In the genomic region with DNA sequence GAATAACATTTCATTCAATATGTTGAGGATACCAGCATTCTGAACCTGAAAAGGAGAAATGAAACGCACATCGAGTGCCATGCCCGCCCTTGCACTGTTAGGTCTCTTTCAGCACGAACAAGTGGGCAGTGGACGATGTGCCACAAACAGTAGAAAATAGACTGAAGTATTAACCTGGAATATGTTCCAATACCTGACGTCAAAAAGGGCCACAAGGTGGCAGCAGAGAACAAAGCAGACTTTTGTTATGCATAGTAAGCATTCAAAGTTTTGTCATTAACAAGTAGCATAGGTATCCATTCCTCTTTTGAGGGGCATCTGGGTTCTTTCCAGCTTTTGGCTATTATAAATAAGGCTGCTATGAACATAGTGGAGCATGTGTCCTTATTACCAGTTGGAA, we compare ENCODE assay signal across 9 mouse cellular contexts.
A peak's percentile ranks its signal among the peaks of the same experiment; 100 is the strongest.
DNase-seq lines count a peak whose midpoint lies in the region; ATAC-seq lines count a peak whose summit lies in the region.
"Had no signal": no experiment of that assay in that cellular context is flagged by ENCODE, and none has a peak within 500 bp of the region (broad histone marks: within the 10 kb centered on the region; RNA-seq: fewer than 3 reads in every experiment).

No protein-coding gene starts in this region.

- H3K4me3 ChIP-seq in heart, embryonic 11.5 days (ENCODE audit: low read depth, low read length), result no peak overlapping the region
- H3K4me3 ChIP-seq: hindbrain, embryonic 15.5 days had no signal

- H3K4me2 ChIP-seq in heart, embryonic 11.5 days, result no peak overlapping the region
- H3K4me2 ChIP-seq: hindbrain, embryonic 15.5 days had no signal

- H3K27me3 ChIP-seq in heart, embryonic 11.5 days (ENCODE audit: control insufficient read depth, insufficient read depth, low read length), result no peaks in the 10 kb centered on the region
- H3K27me3 ChIP-seq: hindbrain, embryonic 15.5 days had no signal

- H3K27ac ChIP-seq in heart, embryonic 11.5 days (ENCODE audit: low read depth, low read length), result no peak overlapping the region
- H3K27ac ChIP-seq: hindbrain, embryonic 15.5 days had no signal

- no peaks in the 10 kb centered on the region for H3K4me1 ChIP-seq in heart, embryonic 11.5 days (ENCODE audit: control insufficient read depth, insufficient read depth, low read length)
- H3K4me1 ChIP-seq: hindbrain, embryonic 15.5 days had no signal

- no peaks in the 10 kb centered on the region for H3K9me3 ChIP-seq in heart, embryonic 11.5 days (replicated peaks; ENCODE audit: control insufficient read depth, low read length)
- H3K9me3 ChIP-seq: hindbrain, embryonic 15.5 days had no signal

- H3K9ac ChIP-seq in heart, embryonic 11.5 days (ENCODE audit: low read depth, low read length), result no peak overlapping the region
- H3K9ac ChIP-seq: hindbrain, embryonic 15.5 days had no signal

- H3K36me3 ChIP-seq in heart, embryonic 11.5 days (ENCODE audit: control insufficient read depth, insufficient read depth, low read length), result no peaks in the 10 kb centered on the region
- H3K36me3 ChIP-seq: hindbrain, embryonic 15.5 days had no signal

- no peak for ATAC-seq in heart, embryonic 11.5 days (replicated peaks; ENCODE audit: insufficient number of reproducible peaks, low FRiP score, low TSS enrichment)
- peak; percentile 63; the same call in 1 of the 2 replicates for ATAC-seq in megakaryocyte-erythroid progenitor cell, adult 5-6 weeks (replicated peaks; ENCODE audit: low FRiP score, low TSS enrichment, poor library complexity, severe bottlenecking)

- WGBS in heart, embryonic 11.5 days (ENCODE audit: insufficient replicate concordance), result 51% methylated on average over 6 of the region's 6 CpGs

- DNase-seq in heart, adult 18-20 months, result peak; percentile 18 to 78
- DNase-seq in ES-CJ7 (ENCODE audit: low read depth, low spot score), result peak; percentile 11
- DNase-seq in c-Kit-positive CD71-positive TER-119-negative erythroid progenitor cells, embryonic 14.5 days (ENCODE audit: low read depth), result peak; percentile 41
- peak; percentile 59 for DNase-seq in gastrocnemius, postnatal 10 days
- DNase-seq in layer of hippocampus, postnatal 25 days (ENCODE audit: extremely low spot score in 1 of 2, low spot score in 1 of 2), result peak; percentile 42 to 82
- DNase-seq in thymus, postnatal 0 days (ENCODE audit: low spot score), result peak; percentile 36

Comparison
In these comparisons a context has a peak if more than half of its experiments do, and no peak if none do; other contexts are left out.
1. DNase-seq: peak in every context shown above with its lines; median percentile 62 in layer of hippocampus, postnatal 25 days; 59 in gastrocnemius, postnatal 10 days; 48 in heart, adult 18-20 months; 41 in c-Kit-positive CD71-positive TER-119-negative erythroid progenitor cells, embryonic 14.5 days; 36 in thymus, postnatal 0 days; 11 in ES-CJ7.